Mouse (Mus musculus) myocyte (in vitro differentiated cells): ENCODE data around the gene Pum2. TPM values are rescaled to one million over a fixed set of nuclear protein-coding genes. Genes with fewer than 3 reads are reported as not detected.
"Not testable (repeated sequence)": the region's sequence is repeated elsewhere in the genome, so short reads cannot be mapped to it uniquely, and the experiment has no call there.

Experiments
- H3K27me3 ChIP-seq: one replicate; pipeline ENCODE4 v1.6.1; 2011; ENCODE audit not compliant: control insufficient read depth, insufficient read depth, insufficient read length
- H3K36me3 ChIP-seq: one replicate; pipeline ENCODE4 v1.6.1; 2011; ENCODE audit not compliant: control insufficient read depth, insufficient read depth
- H3K4me2 ChIP-seq: one replicate; pipeline ENCODE4 v1.6.1; 2011; ENCODE audit warnings: low read depth, control low read depth
- H3K4me3 ChIP-seq: one replicate; pipeline ENCODE4 v1.5.1; 2011; ENCODE audit warnings: mild to moderate bottlenecking, control low read depth, moderate library complexity
- H3K79me2 ChIP-seq: one replicate; pipeline ENCODE4 v1.6.1; 2011; ENCODE audit not compliant: control insufficient read depth, insufficient read depth
- H3ac ChIP-seq: one replicate; pipeline ENCODE4 v1.6.1; 2011; ENCODE audit not compliant: control insufficient read depth, insufficient read length
- CEBPB ChIP-seq: IDR thresholded peaks from 2 replicates; pipeline ENCODE4 v1.6.1; 2011; ENCODE audit warnings: mild to moderate bottlenecking, moderate library complexity; ENCODE audit not compliant: poor library complexity, insufficient read depth, severe bottlenecking
- E2F4 ChIP-seq: IDR thresholded peaks from one replicate; pipeline ENCODE4 v1.6.1; 2011; ENCODE audit warnings: mild to moderate bottlenecking, control low read depth, moderate library complexity; ENCODE audit not compliant: insufficient read depth
- MAX ChIP-seq: IDR thresholded peaks from one replicate; pipeline ENCODE4 v1.6.1; 2011; ENCODE audit warnings: low read depth, mild to moderate bottlenecking, control low read depth
- MYOD1 ChIP-seq, 3 experiments: IDR thresholded peaks; one replicate each; pipeline ENCODE4 v1.6.1; 2011; ENCODE audit warnings: control low read depth in 2 of 3, low read depth in 2 of 3, mild to moderate bottlenecking in 2 of 3, moderate library complexity in 1 of 3; ENCODE audit not compliant: insufficient read length in 2 of 3, control insufficient read depth in 1 of 3
- MYOG ChIP-seq, 3 experiments: IDR thresholded peaks; one replicate each; pipeline ENCODE4 v1.6.1; 2011; ENCODE audit warnings: control low read depth in 2 of 3, low read depth in 2 of 3, mild to moderate bottlenecking in 2 of 3; ENCODE audit not compliant: insufficient read length in 2 of 3, control insufficient read depth in 1 of 3, insufficient read depth in 1 of 3
- POLR2A ChIP-seq: IDR thresholded peaks from one replicate; pipeline ENCODE4 v1.6.1; 2011; ENCODE audit warnings: low read depth, mild to moderate bottlenecking, control low read depth, moderate library complexity; ENCODE audit not compliant: insufficient read length
- POLR2AphosphoS2 ChIP-seq: IDR thresholded peaks from one replicate; pipeline ENCODE4 v1.6.1; 2011; ENCODE audit warnings: low read depth, control low read depth; ENCODE audit not compliant: insufficient read length
- REST ChIP-seq: IDR thresholded peaks from one replicate; pipeline ENCODE4 v1.6.1; 2011; ENCODE audit warnings: mild to moderate bottlenecking, control low read depth, moderate library complexity; ENCODE audit not compliant: insufficient read depth, insufficient read length
- SRF ChIP-seq: IDR thresholded peaks from one replicate; pipeline ENCODE4 v1.6.1; 2011; ENCODE audit warnings: low read depth; ENCODE audit not compliant: control insufficient read depth, insufficient read length
- TCF12 ChIP-seq: IDR thresholded peaks from one replicate; pipeline ENCODE4 v1.6.1; 2011; ENCODE audit warnings: mild to moderate bottlenecking, control low read depth; ENCODE audit not compliant: poor library complexity, insufficient read depth, severe bottlenecking
- TCF3 ChIP-seq: IDR thresholded peaks from one replicate; pipeline ENCODE4 v1.6.1; 2011; ENCODE audit warnings: low read depth, control low read depth; ENCODE audit not compliant: insufficient read length
- USF1 ChIP-seq: IDR thresholded peaks from one replicate; pipeline ENCODE4 v1.6.1; 2011; ENCODE audit warnings: low read depth, mild to moderate bottlenecking, control low read depth, moderate library complexity
- polyA plus RNA-seq: library from polyadenylated mRNA; unstranded; fragments of >200 nt; fragmentation: generic; extraction: Trizol; gene quantifications from one replicate; pipeline ENCODE4 v1.2.1, GENCODE M21; 2012; ENCODE audit warnings: missing spikeins

Pum2 gene
- polyA plus RNA-seq, 1 experiment = 17.8 TPM

- no peak overlapping the region for H3ac ChIP-seq
- H3K4me3 ChIP-seq = no peak overlapping the region
- no peaks in the 10 kb centered on the region for H3K79me2 ChIP-seq
- H3K27me3 ChIP-seq = no peaks in the 10 kb centered on the region
- no peaks in the 10 kb centered on the region for H3K36me3 ChIP-seq
- no peak overlapping the region for H3K4me2 ChIP-seq
- TF ChIP-seq TCF12 (no peak), SRF (no peak), E2F4 (no peak), MAX (no peak), USF1 (no peak), POLR2A (no peak), REST (no peak), MYOG (IDR thresholded peaks at IDR 0.05; ENCODE audit: control insufficient read depth in 1 of 3, insufficient read depth in 1 of 3, insufficient read length in 2 of 3, low read depth in 2 of 3) (no peak), MYOD1 (IDR thresholded peaks at IDR 0.05; ENCODE audit: control insufficient read depth in 1 of 3, insufficient read length in 2 of 3, low read depth in 2 of 3) (no peak), CEBPB (no peak), POLR2AphosphoS2 (no peak), TCF3 (no peak)
Observed at GRCm38 (mm10) chr12:8635546-8635945, 38.4 kb upstream of the Pum2 start.

- Histone ChIP-seq H3K4me2 (no peak overlapping the region), H3ac (no peak overlapping the region), H3K36me3 (no peaks in the 10 kb centered on the region), H3K79me2 (no peaks in the 10 kb centered on the region), H3K27me3 (no peaks in the 10 kb centered on the region), H3K4me3 (no peak overlapping the region)
- TF ChIP-seq MYOG (IDR thresholded peaks at IDR 0.05; ENCODE audit: control insufficient read depth in 1 of 3, insufficient read depth in 1 of 3, insufficient read length in 2 of 3, low read depth in 2 of 3) (no peak), TCF3 (no peak), MYOD1 (IDR thresholded peaks at IDR 0.05; ENCODE audit: control insufficient read depth in 1 of 3, insufficient read length in 2 of 3, low read depth in 2 of 3) (no peak)
Observed at GRCm38 (mm10) chr12:8636945-8637344, 37.0 kb upstream of the Pum2 start.

GRCm38 (mm10) chr12:8638411-8639087 is 35.4 kb upstream of the Pum2 start:
- not testable (repeated sequence) for H3K4me2 ChIP-seq, H3K4me3 ChIP-seq, H3K36me3 ChIP-seq, H3K79me2 ChIP-seq, H3ac ChIP-seq, H3K27me3 ChIP-seq

- Histone ChIP-seq H3K4me2 (peak overlapping the region; percentile 83), H3K4me3 (peak overlapping the region; percentile 46), H3ac (peak overlapping the region; percentile 55)
- H3K27me3 ChIP-seq, H3K36me3 ChIP-seq, H3K79me2 ChIP-seq: not testable (repeated sequence)
- TF ChIP-seq CEBPB = 0 out of 2 replicates have a peak, but pooled peaks have one; percentile 10
Observed at GRCm38 (mm10) chr12:8640186-8640585, 33.7 kb upstream of the Pum2 start.

- TF ChIP-seq SRF = no peak
- no peak for TF ChIP-seq MAX
- no peak for TF ChIP-seq MYOG (IDR thresholded peaks at IDR 0.05; ENCODE audit: control insufficient read depth in 1 of 3, insufficient read depth in 1 of 3, insufficient read length in 2 of 3, low read depth in 2 of 3)
- peak; percentile 57 for TF ChIP-seq E2F4
- peak; percentile 47 for TF ChIP-seq POLR2A
- TF ChIP-seq USF1 = no peak
- TF ChIP-seq MYOD1 (IDR thresholded peaks at IDR 0.05; ENCODE audit: control insufficient read depth in 1 of 3, insufficient read length in 2 of 3, low read depth in 2 of 3) = peak in 1 of 3 experiments; percentile 14
- TF ChIP-seq CEBPB = no peak
- H3K4me3 ChIP-seq = peak overlapping the region; percentile 46
- no peaks in the 10 kb centered on the region for H3K79me2 ChIP-seq
- H3ac ChIP-seq = peak overlapping the region; percentile 55
- no peaks in the 10 kb centered on the region for H3K27me3 ChIP-seq
- H3K4me2 ChIP-seq = peak overlapping the region; percentile 79
- no peaks in the 10 kb centered on the region for H3K36me3 ChIP-seq
Observed at GRCm38 (mm10) chr12:8640711-8641424, 33.1 kb upstream of the Pum2 start.

GRCm38 (mm10) chr12:8641425-8641735 is 32.6 kb upstream of the Pum2 start:
- peak overlapping the region; percentile 79 for H3K4me2 ChIP-seq
- H3K36me3 ChIP-seq = no peaks in the 10 kb centered on the region
- peak overlapping the region; percentile 46 for H3K4me3 ChIP-seq
- no peaks in the 10 kb centered on the region for H3K79me2 ChIP-seq
- H3ac ChIP-seq = peak overlapping the region; percentile 55
- no peak for TF ChIP-seq E2F4
- no peak for TF ChIP-seq MYOG (IDR thresholded peaks at IDR 0.05; ENCODE audit: control insufficient read depth in 1 of 3, insufficient read depth in 1 of 3, insufficient read length in 2 of 3, low read depth in 2 of 3)
- TF ChIP-seq CEBPB = no peak
- no peak for TF ChIP-seq MAX
- no peak for TF ChIP-seq MYOD1 (IDR thresholded peaks at IDR 0.05; ENCODE audit: control insufficient read depth in 1 of 3, insufficient read length in 2 of 3, low read depth in 2 of 3)
- no peak for TF ChIP-seq USF1
- TF ChIP-seq POLR2AphosphoS2 = no peak
- no peak for TF ChIP-seq REST
- TF ChIP-seq SRF = no peak
- TF ChIP-seq TCF3 = no peak
- TF ChIP-seq TCF12 = no peak
- no peak for TF ChIP-seq POLR2A
- H3K27me3 ChIP-seq = no peaks in the 10 kb centered on the region

GRCm38 (mm10) chr12:8648211-8648610 is 25.7 kb upstream of the Pum2 start:
- not testable (repeated sequence) for H3K36me3 ChIP-seq, H3K4me2 ChIP-seq, H3ac ChIP-seq, H3K4me3 ChIP-seq, H3K79me2 ChIP-seq, H3K27me3 ChIP-seq

GRCm38 (mm10) chr12:8650027-8650426 is 23.9 kb upstream of the Pum2 start:
- H3K4me2 ChIP-seq, H3K36me3 ChIP-seq, H3K4me3 ChIP-seq, H3ac ChIP-seq, H3K79me2 ChIP-seq, H3K27me3 ChIP-seq: not testable (repeated sequence)
